Mouse (Mus musculus) stomach, embryonic 14.5 days (tissue): ENCODE measurements around the gene Tenm4. TPM values are rescaled to one million over a fixed set of nuclear protein-coding genes. Genes with fewer than 3 reads are reported as not detected.

Source experiments
- ATAC-seq: fragments of 200-750 bp; cut with Nextera tagmentation; 2 replicates; pipeline ENCODE4 v1.8.0; 2017; ENCODE audit warnings: low read depth, moderate TSS enrichment; ENCODE audit not compliant: insufficient number of reproducible peaks, insufficient read depth, low FRiP score
- H3K27ac ChIP-seq: fragments of 300-500 bp; sonication (generic); 2 replicates; pipeline ENCODE4 v1.5.1; 2014; ENCODE audit warnings: mild to moderate bottlenecking, low read length, moderate library complexity, mixed read lengths
- H3K27me3 ChIP-seq: fragments of 300-500 bp; sonication (generic); 2 replicates; pipeline ENCODE4 v1.6.1; 2014; ENCODE audit warnings: low read length, control low read depth, mixed read lengths; ENCODE audit not compliant: control insufficient read depth, insufficient read depth
- H3K36me3 ChIP-seq: fragments of 300-500 bp; sonication (generic); 2 replicates; pipeline ENCODE4 v1.6.1; 2014; ENCODE audit warnings: mild to moderate bottlenecking, control low read depth, low read length, moderate library complexity, mixed read lengths; ENCODE audit not compliant: control insufficient read depth, insufficient read depth
- H3K4me1 ChIP-seq: fragments of 300-500 bp; sonication (generic); 2 replicates; pipeline ENCODE4 v1.6.1; 2014; ENCODE audit warnings: low read length, control low read depth, mixed read lengths; ENCODE audit not compliant: control insufficient read depth, insufficient read depth
- H3K4me2 ChIP-seq: fragments of 300-500 bp; sonication (generic); replicated peaks from 2 replicates; pipeline ENCODE4 v1.6.1; 2014; ENCODE audit warnings: low read depth, low read length, control low read depth
- H3K4me3 ChIP-seq: fragments of 300-500 bp; sonication (generic); 2 replicates; pipeline ENCODE4 v1.5.1; 2014; ENCODE audit warnings: low read depth, low read length, control low read depth
- H3K9ac ChIP-seq: fragments of 300-500 bp; sonication (generic); replicated peaks from 2 replicates; pipeline ENCODE4 v1.6.1; 2014; ENCODE audit warnings: low read depth, mild to moderate bottlenecking, control low read depth, low read length, moderate library complexity, mixed read lengths
- H3K9me3 ChIP-seq: fragments of 300-500 bp; sonication (generic); 2 replicates; pipeline ENCODE4 v1.6.1; 2016; ENCODE audit warnings: low read depth, low read length, control low read depth; ENCODE audit not compliant: control insufficient read depth
- WGBS: fragments of 180-500 bp; shearing (Covaris S2); extraction: QIAGEN DNeasy Blood & Tissue Kit; methylation state at CpG from one replicate; pipeline ENCODE4 v1.1.7; 2014; 5-methylcytosine and 5-hydroxymethylcytosine counted together
- polyA plus RNA-seq: library from polyadenylated mRNA; unstranded; fragments of >200 nt; fragmentation: Nextera tagmentation; extraction: Ambion mirVana; gene quantifications from 2 replicates; pipeline ENCODE4 v1.2.1, GENCODE M21; 2014

Tenm4 gene
- polyA plus RNA-seq, 1 experiment from 2014 or later = 28.8 TPM

GRCm38 (mm10) chr7:96151277-96151676 lies 19.8 kb upstream of the Tenm4 start:
- Histone ChIP-seq H3K36me3 (no peaks in the 10 kb centered on the region), H3K4me3 (no peak overlapping the region), H3K9ac (no peak overlapping the region), H3K27ac (no peak overlapping the region), H3K4me1 (no peaks in the 10 kb centered on the region), H3K9me3 (no peaks in the 10 kb centered on the region), H3K4me2 (no peak overlapping the region), H3K27me3 (no peaks in the 10 kb centered on the region)
- WGBS = 60% methylated on average over 3 of the region's 3 CpGs
- ATAC-seq = no peak

- no peak for ATAC-seq
- no peak overlapping the region for H3K4me3 ChIP-seq
- H3K4me2 ChIP-seq = no peak overlapping the region
- no peaks in the 10 kb centered on the region for H3K4me1 ChIP-seq
- H3K27me3 ChIP-seq = no peaks in the 10 kb centered on the region
- WGBS = 44% methylated on average over 5 of the region's 5 CpGs
- H3K36me3 ChIP-seq = no peaks in the 10 kb centered on the region
- H3K9me3 ChIP-seq = no peaks in the 10 kb centered on the region
- H3K9ac ChIP-seq = no peak overlapping the region
- no peak overlapping the region for H3K27ac ChIP-seq
These were observed 19.1 kb upstream of the Tenm4 start for GRCm38 (mm10) chr7:96151961-96152360.

- Histone ChIP-seq H3K4me1 (no peaks in the 10 kb centered on the region), H3K9ac (no peak overlapping the region), H3K9me3 (no peaks in the 10 kb centered on the region), H3K4me3 (peak overlapping the region; percentile 16; the same call in 1 of the 2 replicates), H3K36me3 (no peaks in the 10 kb centered on the region), H3K27me3 (no peaks in the 10 kb centered on the region), H3K4me2 (peak overlapping the region; percentile 32), H3K27ac (no peak overlapping the region)
- 16% methylated on average over 4 of the region's 4 CpGs for WGBS
- ATAC-seq = no peak
These were observed 18.6 kb upstream of the Tenm4 start for GRCm38 (mm10) chr7:96152431-96152830.

- Histone ChIP-seq H3K9me3 (no peaks in the 10 kb centered on the region), H3K9ac (no peak overlapping the region; the same call in 1 of the 2 replicates)
These were observed 18.1 kb upstream of the Tenm4 start for GRCm38 (mm10) chr7:96152924-96153359.

GRCm38 (mm10) chr7:96154025-96154424 lies 17.0 kb upstream of the Tenm4 start:
- no peak overlapping the region for H3K27ac ChIP-seq
- no peaks in the 10 kb centered on the region for H3K4me1 ChIP-seq
- no peaks in the 10 kb centered on the region for H3K27me3 ChIP-seq
- H3K4me3 ChIP-seq = no peak overlapping the region
- H3K9me3 ChIP-seq = no peaks in the 10 kb centered on the region
- no peaks in the 10 kb centered on the region for H3K36me3 ChIP-seq
- no peak overlapping the region for H3K4me2 ChIP-seq
- no peak for ATAC-seq
- WGBS = 78% methylated on average over 3 of the region's 3 CpGs
- no peak overlapping the region for H3K9ac ChIP-seq

More at GRCm38 (mm10) chr7:96152924-96153359, 18.1 kb upstream of the Tenm4 start:
- Histone ChIP-seq H3K4me2 (peak overlapping the region; percentile 32), H3K4me3 (peak overlapping the region; percentile 16; the same call in 1 of the 2 replicates), H3K36me3 (no peaks in the 10 kb centered on the region), H3K27me3 (no peaks in the 10 kb centered on the region), H3K4me1 (no peaks in the 10 kb centered on the region), H3K27ac (0 out of 2 replicates have a peak overlapping the region, but pooled peaks have one; percentile 4)
- peak; percentile 94 for ATAC-seq
- under 1% methylated on average over 10 of the region's 10 CpGs for WGBS

DNA sequence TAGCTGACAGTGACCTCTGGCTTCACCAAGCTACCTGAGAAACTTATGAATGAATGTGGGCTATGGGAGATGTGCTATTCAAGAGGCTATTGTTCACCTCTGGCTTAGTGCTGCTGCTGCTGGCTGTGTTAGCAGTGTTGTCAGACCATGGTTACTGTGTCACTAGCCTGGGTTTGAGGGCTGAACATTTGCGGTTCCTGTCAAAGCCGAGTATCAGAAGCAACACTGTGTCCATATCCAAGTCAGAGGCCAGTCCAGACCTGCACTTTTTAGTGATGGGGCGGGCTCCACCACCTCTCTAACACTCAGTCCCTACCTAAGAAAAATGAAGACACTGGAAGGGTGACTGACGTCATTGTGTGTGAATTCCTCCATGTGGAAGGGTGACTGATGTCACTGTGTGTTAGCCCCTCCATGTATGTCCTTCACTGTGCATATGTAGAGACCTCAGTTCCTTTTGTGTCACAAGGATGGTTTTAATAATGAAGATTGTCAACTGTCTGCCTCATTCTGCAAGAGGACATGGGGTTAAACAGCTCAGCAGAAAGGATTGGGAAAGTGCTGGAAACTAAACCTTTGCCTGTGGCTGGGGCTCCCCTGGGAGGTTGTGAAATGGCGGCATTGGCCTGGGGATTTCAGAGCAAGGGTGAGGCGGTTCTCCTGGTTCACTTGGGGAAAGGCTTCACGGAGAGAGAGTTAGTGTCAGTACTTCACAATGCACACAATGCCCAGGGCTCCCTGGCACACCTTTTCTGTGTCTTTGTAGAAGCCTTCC lies 14.4 kb upstream of the Tenm4 start:
- Histone ChIP-seq H3K4me1 (no peaks in the 10 kb centered on the region), H3K36me3 (no peaks in the 10 kb centered on the region), H3K4me3 (no peak overlapping the region), H3K27me3 (no peaks in the 10 kb centered on the region), H3K9me3 (no peaks in the 10 kb centered on the region), H3K4me2 (no peak overlapping the region), H3K9ac (no peak overlapping the region), H3K27ac (no peak overlapping the region)
- WGBS = 79% methylated on average over 7 of the region's 7 CpGs
- ATAC-seq = no peak

DNA sequence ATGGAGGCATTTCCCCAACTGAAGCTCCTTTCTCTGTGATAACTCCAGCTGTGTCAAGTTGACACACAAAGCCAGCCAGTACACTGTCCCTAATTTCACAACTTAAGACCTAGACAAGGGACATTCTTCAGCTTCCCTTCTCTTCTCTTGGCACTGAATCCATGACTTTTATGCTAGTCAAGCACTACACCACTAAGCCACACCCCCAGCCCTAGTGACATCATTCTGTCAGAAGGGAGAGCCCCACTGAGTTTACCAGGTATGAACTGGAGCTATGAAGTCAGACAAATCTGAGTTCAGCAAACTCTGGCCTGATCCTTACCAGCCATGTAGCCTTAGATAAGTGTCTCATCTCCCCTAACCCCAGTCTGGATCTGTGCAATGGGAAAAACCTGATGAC lies 6.9 kb upstream of the Tenm4 start:
- H3K9me3 ChIP-seq = no peaks in the 10 kb centered on the region
- no peak overlapping the region for H3K4me2 ChIP-seq
- no peaks in the 10 kb centered on the region for H3K36me3 ChIP-seq
- ATAC-seq = no peak
- H3K27me3 ChIP-seq = no peaks in the 10 kb centered on the region
- no peaks in the 10 kb centered on the region; the same call in 1 of the 2 replicates for H3K4me1 ChIP-seq
- H3K27ac ChIP-seq = no peak overlapping the region
- H3K9ac ChIP-seq = no peak overlapping the region
- H3K4me3 ChIP-seq = no peak overlapping the region

DNA sequence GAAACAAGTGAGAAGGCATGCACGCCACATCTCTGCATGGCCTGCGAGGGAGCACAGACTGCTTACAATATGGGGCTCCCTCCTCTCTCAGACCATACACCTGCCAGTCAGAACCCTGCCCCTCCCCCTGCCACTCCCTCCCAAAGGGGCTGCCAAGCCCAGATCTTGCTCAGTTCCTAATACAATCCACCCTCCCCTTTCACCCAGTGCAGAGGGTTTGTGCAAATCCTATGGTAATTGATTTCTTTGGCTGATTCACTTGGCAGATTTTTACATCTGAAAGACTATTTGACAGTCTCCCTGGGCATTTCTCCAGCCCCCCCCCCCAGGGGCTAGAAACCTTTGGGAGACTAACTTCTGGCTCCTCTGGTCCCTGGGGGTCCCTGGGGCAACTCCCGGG lies 2.1 kb upstream of the Tenm4 start:
- Histone ChIP-seq H3K4me3 (no peak overlapping the region), H3K4me2 (no peak overlapping the region), H3K9ac (no peak overlapping the region), H3K9me3 (no peaks in the 10 kb centered on the region), H3K36me3 (no peaks in the 10 kb centered on the region), H3K27me3 (no peaks in the 10 kb centered on the region), H3K4me1 (no peaks in the 10 kb centered on the region; the same call in 1 of the 2 replicates), H3K27ac (no peak overlapping the region)
- 23% methylated on average over 3 of the region's 3 CpGs for WGBS
- 0 out of 2 replicates have a peak, but pooled peaks have one; percentile 73 for ATAC-seq
